Mouse (Mus musculus) spleen, adult 2 months (tissue): ENCODE measurements around the gene Gm10037. TPM values are rescaled to one million over a fixed set of nuclear protein-coding genes. Genes with fewer than 3 reads are reported as not detected.

Experiments
- DNase-seq, 2 experiments: peaks; one replicate each; pipeline versions ENCODE4 v3.0.0 to v3.0.0-alpha.2; 2012 to 2021; ENCODE audit warnings: low spot score in 2 of 2, low read depth in 1 of 2
- H3K27ac ChIP-seq: fragments of 200-500 bp; 2 replicates; pipeline ENCODE4 v1.5.1; 2012; ENCODE audit warnings: low read length, inconsistent platforms; ENCODE audit not compliant: insufficient read depth
- H3K27me3 ChIP-seq: fragments of 200-500 bp; 2 replicates; pipeline ENCODE4 v1.6.1; 2012; ENCODE audit warnings: mild to moderate bottlenecking, moderate library complexity, low read length, inconsistent platforms; ENCODE audit not compliant: control insufficient read depth, insufficient read depth
- H3K36me3 ChIP-seq: fragments of 200-500 bp; 2 replicates; pipeline ENCODE4 v1.6.1; 2012; ENCODE audit warnings: mild to moderate bottlenecking, low read length, inconsistent platforms; ENCODE audit not compliant: control insufficient read depth, insufficient read depth
- H3K4me1 ChIP-seq: fragments of 200-500 bp; 2 replicates; pipeline ENCODE4 v1.6.1; 2011; ENCODE audit warnings: inconsistent platforms; ENCODE audit not compliant: control insufficient read depth, insufficient read depth, insufficient read length
- H3K4me3 ChIP-seq: fragments of 200-500 bp; 2 replicates; pipeline ENCODE4 v1.5.1; 2011; ENCODE audit warnings: mild to moderate bottlenecking, inconsistent platforms; ENCODE audit not compliant: insufficient read depth, insufficient read length; ENCODE audit errors: extremely low read depth
- CTCF ChIP-seq: fragments of 200-500 bp; IDR thresholded peaks from 2 replicates; pipeline ENCODE4 v1.5.1; 2011; ENCODE audit warnings: mild to moderate bottlenecking, inconsistent platforms; ENCODE audit not compliant: insufficient read depth, insufficient read length, insufficient replicate concordance; ENCODE audit errors: extremely low read depth
- POLR2A ChIP-seq: fragments of 200-500 bp; IDR thresholded peaks from 2 replicates; pipeline ENCODE4 v1.6.1; 2011; ENCODE audit warnings: low read depth, low read length, inconsistent platforms
- WGBS: fragments of 180-500 bp; shearing (Covaris S2); methylation state at CpG from one replicate; pipeline ENCODE4 v1.1.7; 2018; 5-methylcytosine and 5-hydroxymethylcytosine counted together
- polyA plus RNA-seq: library from polyadenylated mRNA; depleted of rRNA; stranded (reverse); fragments of >200 nt; gene quantifications from 2 replicates; pipeline ENCODE4 v1.2.3, GENCODE M21; 2012; rRNA removed

Gm10037 gene
- polyA plus RNA-seq, 1 experiment: 0.16 TPM

GRCm38 (mm10) chr13:67876699-67877254, 45.9 kb downstream of the Gm10037 start:
- H3K4me1 ChIP-seq: no peaks in the 10 kb centered on the region
- no peaks in the 10 kb centered on the region for H3K36me3 ChIP-seq
- H3K27ac ChIP-seq: no peak overlapping the region
- H3K27me3 ChIP-seq: no peaks in the 10 kb centered on the region
- DNase-seq: no peak
- WGBS: 58% methylated on average over 7 of the region's 7 CpGs
- no peak for TF ChIP-seq POLR2A
- no peak overlapping the region for H3K4me3 ChIP-seq

- H3K27ac ChIP-seq: no peak overlapping the region
- H3K27me3 ChIP-seq: no peaks in the 10 kb centered on the region
- no peaks in the 10 kb centered on the region for H3K4me1 ChIP-seq
- 91% methylated on average over 8 of the region's 8 CpGs for WGBS
- TF ChIP-seq POLR2A (no peak), CTCF (no peak)
- DNase-seq: no peak
- H3K4me3 ChIP-seq: no peak overlapping the region
- H3K36me3 ChIP-seq: no peaks in the 10 kb centered on the region
Measured at GRCm38 (mm10) chr13:67883966-67884365, 53.1 kb downstream of the Gm10037 start.

Other genes with a start within 250 kb of the Gm10037 start
- gene Zfp729b, start 221.4 kb upstream of the Gm10037 start, polyA plus RNA-seq: 0.29 and 0.33 TPM in 2 replicates
- gene Gm49345, start 193.3 kb upstream of the Gm10037 start, polyA plus RNA-seq: 0.13 TPM in 1 of 2 replicates, not detected in the other
- gene Zfp729a, start 193.3 kb upstream of the Gm10037 start, polyA plus RNA-seq: 0.39 and 0.57 TPM in 2 replicates
- gene Zfp738, start 144.0 kb upstream of the Gm10037 start, polyA plus RNA-seq: 2.8 and 4.2 TPM in 2 replicates
- gene Zfp65, start 101.9 kb upstream of the Gm10037 start, polyA plus RNA-seq: 0.59 and 0.77 TPM in 2 replicates
- 0.26 and 0.46 TPM in 2 replicates for gene Zfp85, start 75.9 kb upstream of the Gm10037 start, polyA plus RNA-seq
- 0.72 and 0.78 TPM in 2 replicates for gene Zfp493, start 51.4 kb upstream of the Gm10037 start, polyA plus RNA-seq
- gene Zfp273, start 17.4 kb upstream of the Gm10037 start, polyA plus RNA-seq: 0.19 TPM in 2 replicates
- not detected in 2 replicates for gene BC048507, start 32.2 kb downstream of the Gm10037 start, polyA plus RNA-seq